Mouse (Mus musculus) liver, adult 2 months (tissue): ENCODE results near the gene Col4a2. TPM values are rescaled to one million over a fixed set of nuclear protein-coding genes. Genes with fewer than 3 reads are reported as not detected.

Experiments used
- DNase-seq: peaks from one replicate; pipeline ENCODE4 v3.0.0-alpha.2; 2011; ENCODE audit warnings: low read depth, low spot score; ENCODE audit errors: extremely low read depth
- H3K27ac ChIP-seq: fragments of 200-500 bp; replicated peaks from 2 replicates; pipeline ENCODE4 v1.5.1; 2012; ENCODE audit warnings: low read depth, mild to moderate bottlenecking, control low read depth, inconsistent platforms, low read length; ENCODE audit not compliant: insufficient read depth
- H3K27me3 ChIP-seq: fragments of 200-500 bp; 2 replicates; pipeline ENCODE4 v1.6.1; 2012; ENCODE audit warnings: mild to moderate bottlenecking, moderate library complexity, low read length, inconsistent platforms; ENCODE audit not compliant: control insufficient read depth, insufficient read depth
- H3K36me3 ChIP-seq: fragments of 200-500 bp; 2 replicates; pipeline ENCODE4 v1.6.1; 2012; ENCODE audit warnings: low read length, inconsistent platforms; ENCODE audit not compliant: control insufficient read depth, insufficient read depth
- H3K4me1 ChIP-seq: fragments of 200-500 bp; 2 replicates; pipeline ENCODE4 v1.6.1; 2011; ENCODE audit warnings: low read length; ENCODE audit not compliant: control insufficient read depth, insufficient read depth
- H3K4me3 ChIP-seq: fragments of 200-500 bp; 2 replicates; pipeline ENCODE4 v1.5.1; 2011; ENCODE audit warnings: low read depth, mild to moderate bottlenecking, control low read depth, low read length, moderate library complexity; ENCODE audit not compliant: insufficient read depth
- H3K79me2 ChIP-seq: fragments of 200-500 bp; 2 replicates; pipeline ENCODE4 v1.6.1; 2012; ENCODE audit warnings: inconsistent platforms, mild to moderate bottlenecking, low read length, moderate library complexity; ENCODE audit not compliant: control insufficient read depth, insufficient read depth
- H3K9ac ChIP-seq: fragments of 200-500 bp; 2 replicates; pipeline ENCODE4 v1.6.1; 2012; ENCODE audit warnings: low read depth, mild to moderate bottlenecking, control low read depth, inconsistent platforms, low read length
- CTCF ChIP-seq: fragments of 200-500 bp; IDR thresholded peaks from 2 replicates; pipeline ENCODE4 v1.5.1; 2011; ENCODE audit warnings: low read depth, low read length, control low read depth
- POLR2A ChIP-seq: fragments of 200-500 bp; IDR thresholded peaks from 2 replicates; pipeline ENCODE4 v1.6.1; 2011; ENCODE audit warnings: low read length, control low read depth; ENCODE audit not compliant: insufficient read depth; ENCODE audit errors: extremely low read depth
- WGBS: fragments of 180-500 bp; shearing (Covaris S2); methylation state at CpG from one replicate; pipeline ENCODE4 v1.1.7; 2018; 5-methylcytosine and 5-hydroxymethylcytosine counted together
- polyA plus RNA-seq: library from polyadenylated mRNA; depleted of rRNA; stranded (reverse); fragments of >200 nt; gene quantifications from 2 replicates; pipeline ENCODE4 v1.2.3, GENCODE M21; 2012
- total RNA-seq: library from RNA; depleted of rRNA; stranded (reverse); fragments of >200 nt; gene quantifications from 2 replicates; pipeline ENCODE4 v1.2.3, GENCODE M21; 2014

The Col4a2 gene
- total and polyA plus RNA-seq, 2 experiments, result 7.7 to 8.0 TPM

GRCm38 (mm10) chr8:11270826-11271225, 41.8 kb upstream of the Col4a2 start:
- Histone ChIP-seq H3K27ac (0 out of 2 replicates have a peak overlapping the region, but pooled peaks have one; percentile 5), H3K27me3 (no peaks in the 10 kb centered on the region), H3K4me1 (peaks cover 5% of the 10 kb centered on the region; the same call in 1 of the 2 replicates), H3K36me3 (peaks cover 2% of the 10 kb centered on the region; the same call in 1 of the 2 replicates), H3K79me2 (peaks cover 3% of the 10 kb centered on the region; the same call in 1 of the 2 replicates), H3K4me3 (no peak overlapping the region), H3K9ac (no peak overlapping the region)
- TF ChIP-seq POLR2A (no peak), CTCF (no peak)
- WGBS, result 67% methylated on average over 6 of the region's 6 CpGs
- DNase-seq, result peak; percentile 50

- WGBS, result 77% methylated on average over 6 of the region's 6 CpGs
- peaks cover 5% of the 10 kb centered on the region; the same call in 1 of the 2 replicates for H3K4me1 ChIP-seq
- peaks cover 3% of the 10 kb centered on the region; the same call in 1 of the 2 replicates for H3K79me2 ChIP-seq
- no peak overlapping the region for H3K4me3 ChIP-seq
- no peaks in the 10 kb centered on the region for H3K36me3 ChIP-seq
- no peak overlapping the region; the same call in 1 of the 2 replicates for H3K27ac ChIP-seq
- TF ChIP-seq CTCF (no peak), POLR2A (no peak)
- H3K9ac ChIP-seq, result no peak overlapping the region
- no peaks in the 10 kb centered on the region for H3K27me3 ChIP-seq
- DNase-seq, result peak; percentile 43
Observed at GRCm38 (mm10) chr8:11272205-11272604, 40.4 kb upstream of the Col4a2 start.

- H3K4me3 ChIP-seq, result no peak overlapping the region
- no peaks in the 10 kb centered on the region for H3K36me3 ChIP-seq
- 92% methylated on average over 15 of the region's 15 CpGs for WGBS
- TF ChIP-seq POLR2A, result no peak
- H3K27ac ChIP-seq, result no peak overlapping the region
- peaks cover 7% of the 10 kb centered on the region; the same call in 1 of the 2 replicates for H3K4me1 ChIP-seq
- H3K79me2 ChIP-seq, result peaks cover 3% of the 10 kb centered on the region; the same call in 1 of the 2 replicates
- DNase-seq, result no peak
- H3K27me3 ChIP-seq, result no peaks in the 10 kb centered on the region
- no peak overlapping the region for H3K9ac ChIP-seq
Observed at GRCm38 (mm10) chr8:11273506-11274158, 39.0 kb upstream of the Col4a2 start.

- peaks cover 3% of the 10 kb centered on the region; the same call in 1 of the 2 replicates for H3K79me2 ChIP-seq
- H3K4me3 ChIP-seq, result no peak overlapping the region
- H3K27me3 ChIP-seq, result no peaks in the 10 kb centered on the region
- no peak overlapping the region for H3K9ac ChIP-seq
- DNase-seq, result no peak
- no peaks in the 10 kb centered on the region for H3K36me3 ChIP-seq
- H3K4me1 ChIP-seq, result peaks cover 7% of the 10 kb centered on the region; the same call in 1 of the 2 replicates
- WGBS, result 81% methylated on average over 7 of the region's 7 CpGs
- no peak for TF ChIP-seq CTCF
- no peak for TF ChIP-seq POLR2A
- H3K27ac ChIP-seq, result no peak overlapping the region
Observed at GRCm38 (mm10) chr8:11274415-11274814, 38.2 kb upstream of the Col4a2 start.

GRCm38 (mm10) chr8:11276286-11276685, 36.3 kb upstream of the Col4a2 start:
- TF ChIP-seq CTCF, result no peak
- 77% methylated on average over 6 of the region's 6 CpGs for WGBS
- Histone ChIP-seq H3K9ac (no peak overlapping the region), H3K36me3 (no peaks in the 10 kb centered on the region), H3K27me3 (no peaks in the 10 kb centered on the region), H3K27ac (no peak overlapping the region), H3K79me2 (peaks cover 3% of the 10 kb centered on the region; the same call in 1 of the 2 replicates), H3K4me1 (peaks cover 7% of the 10 kb centered on the region; the same call in 1 of the 2 replicates), H3K4me3 (no peak overlapping the region)
- DNase-seq, result no peak

- peak overlapping the region; percentile 38 for H3K27ac ChIP-seq
Observed at GRCm38 (mm10) chr8:11277602-11278051, 35.0 kb upstream of the Col4a2 start.

More at GRCm38 (mm10) chr8:11277602-11278051, 35.0 kb upstream of the Col4a2 start:
- DNase-seq, result no peak
- Histone ChIP-seq H3K27me3 (no peaks in the 10 kb centered on the region), H3K4me3 (no peak overlapping the region), H3K79me2 (peaks cover 3% of the 10 kb centered on the region; the same call in 1 of the 2 replicates), H3K9ac (no peak overlapping the region), H3K36me3 (no peaks in the 10 kb centered on the region), H3K4me1 (peaks cover 4% of the 10 kb centered on the region; the same call in 1 of the 2 replicates)
- WGBS, result 59% methylated on average over 3 of the region's 3 CpGs
- TF ChIP-seq POLR2A (no peak), CTCF (no peak)
